Mouse (Mus musculus) neutrophil, adult 5-6 weeks (primary cell): ENCODE data around the gene Sfxn3. TPM values are rescaled to one million over a fixed set of nuclear protein-coding genes. Genes with fewer than 3 reads are reported as not detected.
"Not testable (repeated sequence)": the region's sequence is repeated elsewhere in the genome, so short reads cannot be mapped to it uniquely, and the experiment has no call there.

Experiments
- ATAC-seq: fragments of 151-379, 151-347 bp; 2 replicates; pipeline ENCODE4 v1.8.0; 2017; ENCODE audit warnings: mild to moderate bottlenecking, moderate TSS enrichment; ENCODE audit not compliant: insufficient number of reproducible peaks, poor library complexity, low FRiP score, severe bottlenecking; ENCODE audit errors: extremely low read depth
- total RNA-seq: library from RNA; stranded (forward); fragments of 200-1000 nt; gene quantifications from 2 replicates; pipeline ENCODE4 v1.2.3, GENCODE M21; 2017

Sfxn3 gene
- total RNA-seq, 1 experiment from 2014 or later, result 22.0 TPM

DNA sequence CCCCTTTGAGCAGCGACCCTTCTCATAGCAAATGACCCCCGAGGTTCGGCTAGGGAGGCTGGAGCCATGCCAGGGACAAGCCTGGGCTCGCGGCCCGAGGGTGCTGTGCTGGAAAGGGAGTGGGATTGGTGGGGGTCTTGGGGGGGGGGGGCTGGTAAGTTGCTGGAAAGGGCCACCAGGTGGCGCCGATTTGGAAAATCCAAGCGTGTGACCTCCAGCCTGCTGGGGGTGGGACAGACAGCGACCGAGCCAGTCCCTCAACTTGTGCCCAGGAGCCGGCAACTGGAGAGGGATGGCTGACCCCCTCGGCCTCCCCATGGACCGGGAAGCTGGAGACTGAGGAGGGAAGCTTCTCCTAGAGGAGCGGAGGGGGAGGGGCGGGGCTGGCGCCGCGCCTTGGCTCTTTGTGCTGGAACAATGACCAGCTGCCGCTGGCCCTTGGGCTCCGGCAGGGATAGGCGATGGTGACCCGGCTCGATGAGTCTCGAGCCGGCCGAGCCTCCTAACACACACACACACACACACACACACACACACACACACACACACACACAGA is 30.0 kb upstream of the Sfxn3 start:
- ATAC-seq, result no peak

DNA sequence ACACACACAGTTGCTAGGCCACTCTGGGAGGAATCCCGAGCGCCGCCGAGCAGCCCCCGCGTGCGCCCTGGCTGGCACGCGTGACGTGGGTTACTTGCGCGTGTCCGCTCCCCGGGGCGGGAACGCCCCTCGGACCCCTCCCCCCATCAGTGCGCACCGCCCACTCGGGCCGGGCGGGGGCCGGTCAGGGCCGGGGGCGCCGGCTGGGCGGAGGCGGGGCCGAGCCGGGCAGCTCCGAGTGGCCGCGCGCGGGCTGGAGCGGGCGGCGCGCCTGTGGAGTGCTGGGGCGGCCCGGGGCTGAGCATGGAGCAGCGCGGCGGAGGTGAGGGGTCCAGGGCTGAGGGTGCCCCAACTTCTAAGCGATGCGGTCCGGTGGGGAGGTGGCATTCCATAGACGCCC is 29.4 kb upstream of the Sfxn3 start:
- ATAC-seq, result no peak

DNA sequence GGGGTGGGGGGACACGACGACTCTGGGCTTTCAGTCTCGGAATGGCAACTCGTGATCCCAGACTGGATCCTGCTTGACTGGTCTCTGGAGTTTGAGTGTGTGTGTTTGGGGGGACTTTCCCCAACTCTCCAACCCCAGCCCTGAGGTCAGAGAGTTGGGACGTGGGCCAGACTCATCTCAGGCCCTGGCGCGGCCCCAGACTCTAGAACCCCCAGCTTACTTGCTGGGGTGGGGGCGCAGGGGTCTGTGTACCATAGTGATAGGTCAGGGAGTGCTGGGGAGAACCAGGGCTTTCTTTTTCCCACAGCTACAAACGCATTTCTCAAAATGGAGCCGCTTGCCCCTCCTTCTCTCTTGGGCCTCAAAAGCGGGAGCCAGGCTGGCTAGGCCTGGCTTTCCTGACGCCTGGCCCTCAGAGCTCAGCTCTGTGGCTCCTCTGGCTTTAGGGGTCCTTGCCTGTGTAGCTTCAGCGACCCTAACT is 28.9 kb upstream of the Sfxn3 start:
- no peak for ATAC-seq

DNA sequence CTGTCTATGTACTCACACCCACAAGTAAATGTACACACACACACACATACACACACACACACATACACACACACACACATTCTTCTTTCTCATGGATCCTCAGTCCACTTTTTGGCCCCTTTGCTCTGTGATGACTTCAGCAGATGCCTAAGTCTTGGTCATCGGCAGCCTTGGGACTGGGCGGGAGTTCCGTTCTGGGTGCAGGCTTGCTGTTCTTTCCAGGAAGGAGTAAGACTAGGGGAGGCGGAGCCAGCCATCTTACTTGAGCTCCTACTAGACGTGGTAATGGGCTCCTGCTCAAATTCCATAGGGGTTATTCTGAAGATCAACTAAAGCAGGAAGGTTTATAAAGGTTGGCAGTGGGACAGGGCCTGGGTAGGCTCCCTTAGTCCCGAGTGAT is 27.0 kb upstream of the Sfxn3 start:
- no peak for ATAC-seq

DNA sequence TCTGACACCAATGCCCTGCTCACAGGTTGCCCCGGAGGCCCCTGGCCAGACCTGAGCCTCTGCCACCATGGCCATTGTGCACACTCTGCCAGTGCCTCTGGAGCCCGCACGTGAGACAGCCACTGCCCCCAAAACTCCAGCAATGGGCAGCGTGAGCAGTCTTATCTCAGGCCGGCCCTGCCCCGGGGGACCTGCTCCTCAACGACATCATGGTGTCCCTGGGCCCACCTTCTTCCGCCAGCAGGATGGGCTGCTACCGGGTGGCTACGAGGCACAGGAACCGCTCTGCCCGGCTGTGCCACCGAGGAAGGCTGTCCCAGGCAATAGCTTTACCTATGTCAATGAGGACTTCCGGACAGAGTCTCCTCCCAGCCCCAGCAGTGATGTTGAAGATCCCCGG is 25.9 kb upstream of the Sfxn3 start:
- ATAC-seq, result no peak

DNA sequence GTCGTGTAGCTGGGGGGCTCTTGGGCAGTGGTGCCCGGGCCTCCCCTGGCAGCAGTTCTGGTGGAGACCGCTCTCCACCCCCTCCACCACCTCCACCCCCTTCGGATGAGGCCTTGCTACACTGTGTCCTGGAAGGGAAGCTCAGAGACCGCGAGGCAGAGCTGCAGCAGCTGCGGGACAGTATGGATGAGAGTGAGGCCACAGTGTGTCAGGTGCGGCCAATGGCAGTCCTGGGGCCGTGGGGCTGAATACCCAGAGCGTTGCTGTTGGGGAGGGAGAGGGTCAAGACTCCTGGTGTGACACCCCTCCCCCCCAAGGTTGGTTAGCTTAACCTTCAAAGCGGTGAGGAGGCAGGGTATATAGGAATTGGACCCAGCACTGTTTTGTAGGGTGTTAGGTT is 23.3 kb upstream of the Sfxn3 start:
- ATAC-seq, result no peak

DNA sequence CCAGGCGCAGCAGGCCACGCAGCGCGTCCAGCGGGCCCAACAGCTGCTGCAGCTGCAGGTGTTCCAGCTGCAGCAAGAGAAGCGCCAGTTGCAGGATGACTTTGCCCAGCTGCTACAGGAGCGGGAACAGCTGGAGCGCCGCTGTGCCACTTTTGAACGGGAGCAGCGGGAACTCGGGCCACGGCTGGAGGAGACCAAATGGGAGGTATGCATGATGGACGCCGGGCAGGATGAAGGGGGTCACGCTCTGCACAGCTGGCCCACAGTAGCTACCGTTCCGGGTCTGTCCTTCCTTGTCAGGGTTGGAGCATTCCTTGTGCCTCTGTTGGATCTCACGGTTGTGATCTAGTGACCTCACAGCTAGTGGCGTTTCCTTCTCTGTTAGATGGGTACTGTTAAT is 22.5 kb upstream of the Sfxn3 start:
- ATAC-seq, result no peak

DNA sequence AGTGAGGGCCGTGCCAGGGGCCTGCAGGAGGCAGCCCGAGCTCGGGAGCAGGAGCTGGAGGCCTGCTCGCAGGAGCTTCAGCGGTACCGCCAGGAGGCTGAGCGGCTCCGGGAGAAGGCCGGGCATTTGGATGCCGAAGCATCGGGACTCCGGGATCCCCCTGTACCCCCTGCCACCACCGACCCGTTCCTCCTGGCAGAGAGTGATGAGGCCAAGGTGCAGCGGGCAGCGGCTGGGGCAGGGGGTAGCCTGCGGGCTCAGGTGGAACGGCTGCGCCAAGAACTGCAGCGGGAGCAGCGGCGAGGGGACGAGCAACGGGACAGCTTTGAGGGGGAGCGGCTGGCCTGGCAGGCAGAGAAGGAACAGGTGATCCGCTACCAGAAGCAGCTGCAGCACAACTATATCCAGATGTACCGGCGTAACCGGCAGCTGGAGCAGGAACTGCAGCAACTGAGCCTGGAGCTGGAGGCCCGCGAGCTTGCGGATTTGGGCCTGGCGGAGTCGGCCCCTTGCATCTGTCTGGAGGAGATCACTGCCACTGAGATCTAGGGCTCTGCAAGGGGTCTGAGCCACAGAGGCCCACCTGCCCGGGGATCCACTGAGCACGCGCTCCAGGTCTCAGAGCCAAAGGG is 21.2 kb upstream of the Sfxn3 start:
- no peak for ATAC-seq

DNA sequence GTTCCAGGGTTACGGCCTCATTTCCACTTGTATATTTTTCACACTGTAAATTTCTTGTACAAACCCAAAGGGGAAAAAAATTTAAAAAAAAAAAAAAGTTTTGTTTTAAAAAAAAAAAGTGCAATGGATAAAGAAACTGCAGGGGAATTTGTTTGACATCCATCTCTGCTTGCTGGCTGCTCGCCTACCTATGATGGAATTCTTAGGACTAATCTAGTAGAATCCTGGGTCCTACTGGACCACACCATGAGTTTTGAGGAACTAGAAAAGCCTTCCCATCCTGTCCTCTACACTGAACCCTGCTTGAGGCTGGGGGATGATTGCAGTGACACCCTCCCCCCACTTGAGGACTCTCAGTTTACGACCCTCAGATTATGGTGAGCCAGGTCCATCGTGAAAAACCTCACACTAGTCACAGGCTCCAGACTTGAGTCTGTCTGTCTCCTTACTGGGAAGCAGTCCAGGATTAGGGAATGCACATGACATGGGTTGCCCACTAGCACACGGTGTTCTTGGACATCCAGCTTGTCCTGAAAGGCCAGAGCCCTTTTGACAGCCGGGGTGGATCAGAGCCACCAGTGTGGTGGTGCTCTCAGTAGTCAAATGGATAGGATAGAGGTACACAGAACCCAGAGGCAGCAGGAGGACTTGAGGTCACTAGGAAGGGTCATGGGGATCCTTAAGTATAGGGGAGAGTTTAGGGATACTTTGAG is 20.2 kb upstream of the Sfxn3 start:
- ATAC-seq, result no peak

DNA sequence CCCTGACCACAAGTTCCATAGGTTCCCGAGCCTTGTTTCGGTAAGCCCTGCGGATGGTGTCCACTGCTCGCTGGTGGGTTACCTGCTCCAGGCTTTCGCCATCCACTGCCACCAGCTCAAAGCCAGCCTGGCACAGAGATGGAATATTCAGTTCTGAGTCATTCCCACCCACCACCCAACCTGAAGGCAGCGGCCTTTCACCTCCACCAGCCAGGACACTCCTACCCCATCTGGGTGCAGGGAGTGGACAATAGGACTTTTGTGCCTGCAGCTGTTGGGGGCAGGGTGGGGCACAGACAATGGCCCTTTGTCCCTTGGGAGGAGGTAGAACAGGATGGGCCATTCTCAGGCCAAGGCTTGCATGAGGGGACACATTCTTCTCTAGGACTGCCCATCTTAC is 19.5 kb upstream of the Sfxn3 start:
- ATAC-seq, result no peak

DNA sequence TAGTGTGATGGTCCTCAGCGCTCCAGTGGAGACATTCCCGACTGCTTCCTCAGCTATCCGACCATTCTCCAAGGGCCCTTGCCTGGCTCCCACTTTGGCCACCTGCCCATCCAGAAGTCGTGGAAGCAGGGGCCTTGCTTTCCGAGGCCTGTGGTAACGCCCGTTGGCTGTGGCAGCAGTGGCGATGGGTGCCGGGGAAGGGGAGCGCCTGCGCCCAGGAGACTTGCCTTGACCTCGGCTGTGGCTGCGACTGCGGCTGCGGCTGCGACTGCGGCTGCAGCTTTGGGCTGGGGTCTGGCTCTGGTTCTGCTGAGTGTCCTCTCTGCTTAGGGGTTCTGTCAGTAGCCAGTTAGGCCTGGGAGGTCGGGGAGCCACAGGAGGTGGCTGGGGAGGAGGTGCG is 18.6 kb upstream of the Sfxn3 start:
- no peak for ATAC-seq

DNA sequence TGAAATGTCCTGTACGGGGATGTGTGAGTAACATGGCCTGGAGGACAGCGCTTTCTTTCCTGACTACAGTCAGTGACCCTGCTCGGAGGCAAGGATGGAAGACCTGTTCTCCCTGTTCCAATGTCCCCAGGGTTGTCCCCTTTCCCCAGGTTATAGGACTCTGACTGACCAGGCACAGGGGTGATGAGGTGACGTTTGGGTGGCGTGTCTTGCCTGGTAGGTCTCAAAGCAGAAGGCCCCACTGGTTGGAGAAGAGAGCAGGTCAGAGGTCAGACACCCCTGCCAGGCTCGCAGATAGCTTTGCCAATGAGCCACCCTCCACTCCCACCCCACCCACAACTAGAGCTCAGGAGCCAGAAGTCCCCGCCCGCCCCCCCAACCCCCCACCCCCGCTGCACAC is 17.7 kb upstream of the Sfxn3 start:
- ATAC-seq, result no peak

DNA sequence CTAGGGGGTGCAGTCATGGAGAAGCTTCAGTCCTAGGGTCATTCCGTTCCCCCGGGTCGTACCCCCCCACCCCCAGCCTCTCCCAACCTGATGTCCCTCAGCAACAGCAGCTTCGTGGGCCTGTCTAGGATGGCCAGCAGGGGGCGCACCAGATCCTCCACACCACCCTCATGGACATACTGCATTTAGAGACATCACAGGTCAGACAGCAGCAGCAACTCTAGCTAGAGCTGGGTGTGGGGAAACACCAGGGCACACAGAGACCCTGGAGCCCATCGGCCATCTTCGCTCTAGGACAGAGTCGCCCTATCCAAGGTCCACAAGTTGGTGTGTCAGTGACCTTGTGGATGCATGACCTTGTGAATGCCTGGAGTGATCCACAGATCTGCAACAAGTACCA is 17.2 kb upstream of the Sfxn3 start:
- peak; percentile 43; the same call in 1 of the 2 replicates for ATAC-seq

DNA sequence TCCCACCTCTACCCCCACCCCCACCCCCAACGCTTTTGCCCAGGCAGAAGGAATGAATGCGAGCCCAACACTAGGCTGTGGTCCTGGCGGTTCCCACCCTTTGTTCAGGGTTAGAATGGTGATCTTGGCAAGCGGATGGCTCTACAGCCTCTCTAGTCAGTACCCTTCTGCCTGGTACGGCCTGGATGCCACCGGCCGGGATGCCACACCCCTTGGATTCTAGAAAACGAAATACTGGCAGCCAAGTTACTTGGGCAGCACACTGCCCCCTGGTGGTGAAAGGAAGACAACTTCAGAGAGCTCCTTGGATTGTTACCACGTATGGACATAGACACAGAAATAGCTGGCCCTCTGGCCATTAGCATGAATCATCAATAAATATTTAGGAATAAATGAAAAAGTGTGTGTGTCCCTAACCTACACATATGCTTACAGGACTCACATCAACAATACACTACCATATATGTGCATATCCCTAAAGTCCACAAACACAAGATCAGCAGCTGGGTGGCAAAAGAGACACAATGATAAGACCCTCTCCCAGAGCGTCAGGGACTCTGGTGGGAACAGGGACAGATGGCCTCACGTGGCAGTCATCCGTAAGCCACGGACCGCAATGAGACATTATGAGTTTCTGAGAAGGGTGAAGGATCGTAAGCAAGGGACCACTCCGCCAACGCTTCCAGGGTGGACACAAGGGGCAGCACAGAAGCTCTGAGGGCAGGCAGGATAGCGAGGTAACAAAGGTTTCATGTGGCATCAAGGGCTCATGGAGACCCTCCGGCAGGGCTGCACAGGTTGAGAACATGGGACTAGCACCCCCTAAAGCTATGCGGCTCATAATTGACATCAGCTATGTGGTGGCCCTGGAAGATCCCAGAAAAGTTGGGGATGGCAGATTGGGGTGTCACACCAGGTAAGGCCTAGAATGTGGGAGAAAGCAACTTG is 16.3 kb upstream of the Sfxn3 start:
- ATAC-seq, result peak; percentile 59

DNA sequence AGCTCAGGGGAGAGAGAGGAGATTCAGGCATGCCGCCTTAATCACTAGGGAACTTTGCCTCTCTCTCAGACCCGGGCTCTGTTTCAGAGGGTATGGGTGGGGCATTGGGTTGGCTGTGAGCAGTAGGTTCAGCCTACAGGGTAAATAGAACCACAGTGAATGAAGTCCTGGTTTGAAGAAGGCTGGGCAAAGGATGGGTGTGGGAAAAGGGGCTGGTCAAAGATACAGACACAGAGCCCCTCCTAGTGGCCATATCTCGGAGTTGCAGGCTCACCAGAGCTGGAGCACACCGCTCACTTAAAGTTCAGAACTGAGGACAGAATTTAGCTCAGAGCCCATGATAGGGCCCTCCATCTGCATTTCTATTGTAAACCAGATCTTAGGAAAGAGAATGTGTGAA is 15.5 kb upstream of the Sfxn3 start:
- ATAC-seq, result no peak

DNA sequence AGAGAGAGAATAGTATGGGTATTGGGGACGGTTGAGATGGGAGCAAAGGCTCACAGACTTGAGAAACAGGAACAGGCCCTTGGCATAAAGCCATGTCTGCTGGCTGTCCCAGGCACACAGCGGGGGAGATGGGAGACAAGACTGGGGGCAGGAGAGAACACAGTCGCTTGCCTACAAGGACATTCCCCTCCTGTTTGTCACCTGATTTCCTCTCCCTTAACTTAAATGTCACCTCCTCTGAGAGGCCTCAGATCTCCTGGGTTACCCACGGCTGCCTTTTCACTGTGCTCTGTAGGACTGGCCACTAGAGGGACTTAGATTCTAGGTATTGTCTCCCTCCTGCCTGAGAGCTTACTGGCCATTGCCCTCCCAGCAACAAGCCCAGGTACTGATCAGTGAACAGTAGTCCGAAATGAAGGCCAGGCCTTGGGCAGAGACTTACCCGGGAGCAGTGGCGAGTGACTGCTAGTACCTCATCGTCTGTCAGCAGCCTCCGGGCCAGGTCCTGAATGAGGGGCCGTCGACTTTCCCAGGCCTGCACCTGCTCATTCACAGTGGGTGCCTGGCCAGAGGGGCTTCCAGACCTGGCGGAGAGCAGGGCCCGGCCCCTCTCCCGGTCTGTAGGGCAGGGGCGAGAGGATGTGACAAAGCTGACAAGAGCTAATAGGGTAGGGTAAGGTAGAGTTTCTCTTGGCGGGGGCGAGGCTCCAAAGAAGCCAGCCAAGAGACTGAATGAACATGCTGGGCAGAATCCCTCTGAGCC is 14.6 kb upstream of the Sfxn3 start:
- no peak for ATAC-seq

DNA sequence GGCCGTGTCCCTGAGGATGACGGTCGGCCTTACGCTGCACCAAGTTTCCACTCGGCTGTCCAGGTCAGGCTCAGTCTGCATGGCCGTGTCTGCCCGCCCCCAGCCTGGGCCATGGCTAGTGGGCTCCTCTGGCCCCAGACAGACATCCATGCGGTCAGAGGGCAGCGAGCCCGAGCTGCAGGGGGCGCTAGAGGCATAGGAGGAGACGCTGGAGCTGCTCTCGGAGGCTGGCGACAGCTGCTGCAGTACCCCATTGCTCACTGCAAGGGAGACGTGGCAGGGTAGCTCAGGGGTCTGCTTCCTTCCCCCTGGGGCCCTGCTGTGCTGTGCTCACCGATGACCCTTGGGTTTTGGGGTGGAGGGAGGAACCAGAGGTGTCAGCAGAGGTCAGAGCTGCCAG is 10.4 kb upstream of the Sfxn3 start:
- no peak for ATAC-seq

DNA sequence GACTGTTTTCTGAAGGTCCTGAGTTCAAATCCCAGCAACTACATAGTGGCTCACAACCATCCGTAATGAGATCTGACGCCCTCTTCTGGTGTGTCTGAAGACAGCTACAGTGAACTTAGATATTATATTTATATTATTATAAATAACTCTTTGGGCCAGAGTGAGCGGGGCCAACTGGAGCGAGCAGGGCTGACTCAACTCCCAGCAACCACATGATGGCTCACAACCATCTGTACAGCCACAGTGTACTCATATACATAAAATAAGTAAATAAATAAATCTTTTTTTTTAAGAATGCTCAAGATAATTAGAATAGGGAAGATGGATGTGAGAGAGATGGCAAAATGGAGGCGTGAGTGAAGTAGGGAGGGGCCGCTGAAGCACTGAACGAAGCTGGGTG is 9.1 kb upstream of the Sfxn3 start:
- ATAC-seq, result not testable (repeated sequence)

DNA sequence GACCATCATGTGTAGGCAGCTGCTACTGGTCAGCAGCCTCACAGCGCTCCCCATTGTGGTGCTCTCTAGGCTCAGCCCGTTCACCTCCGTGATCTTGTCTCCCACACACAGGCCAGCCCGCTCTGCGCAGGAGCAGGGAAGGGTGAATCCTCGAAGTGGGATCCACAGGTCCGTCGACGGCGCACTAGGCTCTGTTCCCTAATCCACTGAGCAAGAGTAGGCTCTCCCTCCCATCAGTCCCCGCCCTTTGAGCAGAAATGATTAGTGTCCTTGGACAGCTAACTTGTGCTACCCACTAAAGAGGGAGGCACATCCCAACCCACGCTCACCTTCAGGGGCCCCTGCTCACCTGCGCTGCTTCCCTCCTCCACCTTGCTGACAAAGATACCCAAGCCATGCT is 7.1 kb upstream of the Sfxn3 start:
- no peak for ATAC-seq
